8 mouse cellular contexts compared by ENCODE assay signal in genomic region chr11:62456021-62456482, GRCm38 (mm10). TPM values are rescaled to one million over a fixed set of nuclear protein-coding genes. Genes with fewer than 3 reads are reported as not detected.
DNase-seq lines count a peak whose midpoint lies in the region; ATAC-seq and TF ChIP-seq lines count a peak whose summit lies in the region.

No protein-coding gene starts in this region.

- DNase-seq in heart, adult 2 months: no peak
- DNase-seq in heart, adult 8-10 months (ENCODE audit: low spot score): no peak
- no peak for DNase-seq in ES-E14 (ENCODE audit: low read depth, low spot score)
- no peak for DNase-seq in ovary, adult 18-20 months (ENCODE audit: low spot score)
- no peak for DNase-seq in thymus, adult 18-20 months

- H3K4me2 ChIP-seq in forebrain, embryonic 16.5 days (ENCODE audit: low read length): peak overlapping the region; percentile 60
- H3K4me2 ChIP-seq in liver, embryonic 16.5 days (ENCODE audit: low read depth, low read length): peak overlapping the region; percentile 56

- 3% methylated on average over 3 of the region's 3 CpGs for WGBS in heart, adult 2 months
- WGBS in forebrain, embryonic 16.5 days: 1% methylated on average over 3 of the region's 3 CpGs
- WGBS in liver, embryonic 16.5 days (ENCODE audit: insufficient replicate concordance): 5% methylated on average over 3 of the region's 3 CpGs

- TF ChIP-seq POLR2A in heart, adult 2 months (IDR thresholded peaks at IDR 0.05; ENCODE audit: insufficient read depth, low read depth, low read length): no peak

- peak overlapping the region; percentile 90 for H3K4me3 ChIP-seq in heart, adult 2 months
- H3K4me3 ChIP-seq in ES-E14 (ENCODE audit: insufficient read depth in 1 of 2, low read depth in 1 of 2, low read length in 2 of 2, poor library complexity in 1 of 2, severe bottlenecking in 1 of 2): peak overlapping the region; percentile 78 to 91
- peak overlapping the region; percentile 86 for H3K4me3 ChIP-seq in forebrain, embryonic 16.5 days (replicated peaks; ENCODE audit: low read length)
- peak overlapping the region; percentile 93 for H3K4me3 ChIP-seq in liver, embryonic 16.5 days (ENCODE audit: low read depth, low read length)

- H3K27me3 ChIP-seq in heart, adult 2 months (ENCODE audit: control insufficient read depth, insufficient read depth, low read length): no peaks in the 10 kb centered on the region
- no peaks in the 10 kb centered on the region for H3K27me3 ChIP-seq in forebrain, embryonic 16.5 days (replicated peaks; ENCODE audit: control insufficient read depth, insufficient read depth, low read length)
- H3K27me3 ChIP-seq in liver, embryonic 16.5 days (ENCODE audit: control insufficient read depth, insufficient read depth, low read depth, low read length): no peaks in the 10 kb centered on the region

- H3K79me2 ChIP-seq in heart, adult 2 months (replicated peaks; ENCODE audit: control insufficient read depth, insufficient read depth, low read length): peaks cover 4% of the 10 kb centered on the region

- H3K36me3 ChIP-seq in heart, adult 2 months (ENCODE audit: control insufficient read depth, insufficient read depth, low read length): peaks cover 9% of the 10 kb centered on the region
- H3K36me3 ChIP-seq in ES-E14 (ENCODE audit: control insufficient read depth, insufficient read depth, low read length, poor library complexity, severe bottlenecking): 0 out of 2 replicates have a peak, but pooled peaks cover 2% of the 10 kb centered on the region
- H3K36me3 ChIP-seq in forebrain, embryonic 16.5 days (ENCODE audit: control insufficient read depth, insufficient read depth): no peaks in the 10 kb centered on the region; the same call in 1 of the 2 replicates
- H3K36me3 ChIP-seq in liver, embryonic 16.5 days (ENCODE audit: control insufficient read depth, insufficient read depth): no peaks in the 10 kb centered on the region

- ATAC-seq in forebrain, embryonic 16.5 days: no peak
- no peak for ATAC-seq in liver, embryonic 16.5 days (ENCODE audit: low read depth)
- ATAC-seq in megakaryocyte progenitor cell, adult 5-6 weeks (replicated peaks; ENCODE audit: poor library complexity): no peak

- H3K9me3 ChIP-seq in ES-E14 (ENCODE audit: control insufficient read depth, insufficient read depth, low read depth, low read length): no peaks in the 10 kb centered on the region
- H3K9me3 ChIP-seq in forebrain, embryonic 16.5 days (ENCODE audit: control insufficient read depth, low read length): no peaks in the 10 kb centered on the region
- H3K9me3 ChIP-seq in liver, embryonic 16.5 days (replicated peaks; ENCODE audit: control insufficient read depth, low read length): no peaks in the 10 kb centered on the region

- intact Hi-C loops in heart, adult 2 months (cut with DNase I): loop anchor here (2.0 kb wide), 1 partner anchor 95 kb away; the partner anchor contains the start of gene Ubb

- peaks cover 3% of the 10 kb centered on the region for H3K4me1 ChIP-seq in heart, adult 2 months (ENCODE audit: control insufficient read depth, insufficient read depth, low read length)
- peaks cover 0 to 4% of the 10 kb centered on the region in 2 experiments; a peak in 3 of 4 replicates for H3K4me1 ChIP-seq in ES-E14 (ENCODE audit: control insufficient read depth in 2 of 2, insufficient read depth in 2 of 2, low read length in 2 of 2, poor library complexity in 1 of 2)
- H3K4me1 ChIP-seq in forebrain, embryonic 16.5 days (replicated peaks; ENCODE audit: control insufficient read depth, insufficient read depth, low read length): peaks cover 8% of the 10 kb centered on the region
- H3K4me1 ChIP-seq in liver, embryonic 16.5 days (ENCODE audit: control insufficient read depth, low read depth, low read length): peaks cover 9% of the 10 kb centered on the region

- TF ChIP-seq EP300 in heart, adult 2 months (IDR thresholded peaks at IDR 0.05; ENCODE audit: insufficient read depth, low read depth, low read length): no peak

- TF ChIP-seq CTCF in heart, adult 2 months (IDR thresholded peaks at IDR 0.05): no peak

- in situ Hi-C loops in ES-E14 (cut with MboI; ENCODE audit: low sequenced_read_pairs in 2 of 2, unreplicated experiment in 2 of 2): no loop called here

- H3K9ac ChIP-seq in heart, adult 2 months (ENCODE audit: low read depth, low read length): peak overlapping the region; percentile 22; the same call in 1 of the 2 replicates
- H3K9ac ChIP-seq in ES-E14 (ENCODE audit: insufficient read depth, low read depth, low read length, poor library complexity, severe bottlenecking): peak overlapping the region; percentile 92; the same call in 1 of the 2 replicates
- H3K9ac ChIP-seq in forebrain, embryonic 16.5 days (replicated peaks; ENCODE audit: low read depth, low read length): peak overlapping the region; percentile 97
- H3K9ac ChIP-seq in liver, embryonic 16.5 days (ENCODE audit: low read depth, low read length): peak overlapping the region; percentile 98

- H3K27ac ChIP-seq in heart, adult 2 months: peak overlapping the region; percentile 12; the same call in 1 of the 2 replicates
- H3K27ac ChIP-seq in ES-E14 (ENCODE audit: insufficient read depth, low read depth, low read length, poor library complexity, severe bottlenecking): peak overlapping the region; percentile 85; the same call in 1 of the 2 replicates
- H3K27ac ChIP-seq in forebrain, embryonic 16.5 days (ENCODE audit: low read length): peak overlapping the region; percentile 5; the same call in 1 of the 2 replicates
- H3K27ac ChIP-seq in liver, embryonic 16.5 days (ENCODE audit: low read length): peak overlapping the region; percentile 96

TF ChIP-seq in ES-E14, 5 proteins besides CTCF, POLR2A, EP300 and RAD21:
- no peak for TF ChIP-seq ZNF384 (IDR thresholded peaks at IDR 0.05; ENCODE audit: low read depth, low read length)
- no peak for TF ChIP-seq ZC3H11A (IDR thresholded peaks at IDR 0.05; ENCODE audit: borderline replicate concordance, low read depth, low read length)
- no peak for TF ChIP-seq CHD2 (IDR thresholded peaks at IDR 0.05; ENCODE audit: low read depth, low read length)
- TF ChIP-seq HCFC1 (IDR thresholded peaks at IDR 0.05; ENCODE audit: borderline replicate concordance, insufficient read depth, low read length): no peak
- TF ChIP-seq MAFK (IDR thresholded peaks at IDR 0.05; ENCODE audit: insufficient read depth, low read depth, low read length): no peak

RNA-seq across cellular contexts. Expression of gene Pigl, which starts 2.2 kb away (rescaled TPM):
- 1 to 10 TPM; 3.1 to 3.5 TPM for total RNA-seq in heart, adult 2 months (2021)
- polyA plus RNA-seq in heart, adult 2 months (2012; rRNA removed): 3.5 and 4.8 TPM in 2 replicates
- 1 to 10 TPM; 3.1 to 3.8 (median 3.3) TPM for total RNA-seq in heart, adult 8-10 months (2022)
- total RNA-seq in ES-E14 (2012; rRNA removed): 21.9 and 25.8 TPM in 2 replicates
- polyA plus RNA-seq in forebrain, embryonic 16.5 days (2015; fragmentation: Nextera tagmentation; extraction: Ambion mirVana): 6.2 and 6.9 TPM in 2 replicates
- polyA plus RNA-seq in liver, embryonic 16.5 days (2015; fragmentation: Nextera tagmentation; extraction: Ambion mirVana): 3.0 and 3.5 TPM in 2 replicates
- 6.5 and 9.2 TPM in 2 replicates for total RNA-seq in megakaryocyte progenitor cell, adult 5-6 weeks (2015)
- total RNA-seq in megakaryocyte progenitor cell, adult 5-6 weeks (2017): 2.0 and 2.4 TPM in 2 replicates

RNA-seq across cellular contexts. Expression of gene Ncor1, which starts 2.3 kb away (rescaled TPM):
- total RNA-seq in heart, adult 2 months (2021): 100 to 1,000 TPM; 124 to 133 TPM
- polyA plus RNA-seq in heart, adult 2 months (2012; rRNA removed): 79.1 and 102 TPM in 2 replicates
- total RNA-seq in heart, adult 8-10 months (2022): 100 to 1,000 TPM; 125 to 148 (median 138) TPM
- 186 and 206 TPM in 2 replicates for total RNA-seq in ES-E14 (2012; rRNA removed)
- polyA plus RNA-seq in forebrain, embryonic 16.5 days (2015; fragmentation: Nextera tagmentation; extraction: Ambion mirVana): 186 and 203 TPM in 2 replicates
- polyA plus RNA-seq in liver, embryonic 16.5 days (2015; fragmentation: Nextera tagmentation; extraction: Ambion mirVana): 18.4 and 22.7 TPM in 2 replicates
- 354 and 377 TPM in 2 replicates for total RNA-seq in megakaryocyte progenitor cell, adult 5-6 weeks (2015)
- 211 and 287 TPM in 2 replicates for total RNA-seq in megakaryocyte progenitor cell, adult 5-6 weeks (2017)

Comparison
In these comparisons a context has a peak if more than half of its experiments do, and no peak if none do; other contexts are left out.
1. H3K27ac ChIP-seq: peak in every context shown above with its lines; median percentile 96 in liver, embryonic 16.5 days; 85 in ES-E14; 12 in heart, adult 2 months; 5 in forebrain, embryonic 16.5 days.
2. H3K9ac ChIP-seq: peak in every context shown above with its lines; median percentile 98 in liver, embryonic 16.5 days; 97 in forebrain, embryonic 16.5 days; 92 in ES-E14; 22 in heart, adult 2 months.